Mouse (Mus musculus): ENCODE results near the gene Zfp42.

DNA sequence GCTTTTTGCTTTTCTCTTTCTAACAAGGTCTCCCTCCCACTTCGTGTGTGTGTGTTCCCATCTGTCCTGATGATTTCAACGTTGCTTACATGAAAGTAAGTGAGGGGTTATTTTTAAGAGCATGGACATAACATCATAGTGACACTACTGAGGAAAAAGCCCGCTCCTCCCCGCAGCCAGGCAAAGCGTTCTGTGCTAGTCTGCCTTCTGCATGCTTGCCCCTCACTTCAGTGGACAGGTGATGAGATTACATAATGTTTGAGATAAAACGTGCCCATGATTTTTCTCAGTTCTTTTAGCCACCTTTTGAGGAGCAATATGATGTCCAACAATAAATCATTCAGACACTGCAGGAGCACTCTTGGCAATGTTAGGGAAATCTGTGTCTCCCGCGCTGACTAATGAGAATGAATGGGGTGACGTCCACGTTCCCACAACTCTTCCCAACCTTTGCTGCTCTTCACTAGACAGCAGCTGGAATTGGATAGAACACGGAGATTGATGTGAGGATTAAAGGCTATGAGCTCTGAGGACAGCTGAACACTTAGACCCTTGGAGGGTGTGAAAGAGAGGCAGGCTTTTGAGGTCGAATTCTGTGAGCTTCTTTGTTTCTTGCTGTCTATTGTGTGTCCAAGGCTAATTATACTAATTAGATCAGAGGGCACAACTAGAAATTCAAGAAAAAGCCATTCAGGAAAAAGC lies 49.4 kb upstream of the Zfp42 start:
- TF ChIP-seq CTCF (IDR thresholded peaks at IDR 0.05), result no peak
- TF ChIP-seq EP300 (IDR thresholded peaks at IDR 0.05), result no peak
